Mouse (Mus musculus): ENCODE measurements at regions not wholly inside any gene's neighbourhood (a gene's known extent, or its start where the extent isn't known, plus 50 kb on each side); places are given as distances from the start of the nearest gene placed in this dataset.

DNA sequence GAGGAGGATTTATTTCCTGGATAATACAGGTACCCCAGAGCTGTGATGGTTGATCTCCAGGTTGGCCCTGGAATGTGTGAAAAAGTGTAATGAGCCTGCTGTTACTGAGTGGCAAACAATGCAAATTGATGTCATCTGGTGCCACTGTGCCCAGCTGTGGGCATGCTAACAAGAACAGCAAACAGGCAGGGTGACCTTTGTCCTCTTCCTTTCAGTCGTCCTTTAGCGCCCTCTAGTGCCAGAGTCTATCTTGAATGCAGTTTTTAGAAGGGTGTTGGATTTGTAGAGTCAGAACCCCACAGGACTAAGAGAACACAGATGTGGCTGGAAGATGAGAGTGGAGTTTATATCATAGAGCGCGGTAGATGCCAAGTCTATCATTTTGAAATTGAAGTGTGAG, 164.3 kb downstream of the Sdhaf3 start:
- peak; percentile 33 for TF ChIP-seq CTCF (IDR thresholded peaks at IDR 0.05; ENCODE audit: low read depth)
- Histone ChIP-seq H3K4me3 (ENCODE audit: low read depth, low read length) (no peak overlapping the region), H3K4me1 (ENCODE audit: insufficient read depth) (no peaks in the 10 kb centered on the region), H3K36me3 (ENCODE audit: insufficient read depth) (no peaks in the 10 kb centered on the region), H3K9me3 (ENCODE audit: low read depth, low read length) (no peaks in the 10 kb centered on the region), H3K9ac (no peak overlapping the region), H3K4me2 (no peak overlapping the region), H3K27ac (ENCODE audit: low read depth) (no peak overlapping the region), H3K27me3 (ENCODE audit: insufficient read depth, low read length) (no peaks in the 10 kb centered on the region)
- 34% methylated on average over 4 of the region's 4 CpGs for WGBS
- DNase-seq (peak; percentile 43), ATAC-seq (ENCODE audit: insufficient read depth) (no peak)

DNA sequence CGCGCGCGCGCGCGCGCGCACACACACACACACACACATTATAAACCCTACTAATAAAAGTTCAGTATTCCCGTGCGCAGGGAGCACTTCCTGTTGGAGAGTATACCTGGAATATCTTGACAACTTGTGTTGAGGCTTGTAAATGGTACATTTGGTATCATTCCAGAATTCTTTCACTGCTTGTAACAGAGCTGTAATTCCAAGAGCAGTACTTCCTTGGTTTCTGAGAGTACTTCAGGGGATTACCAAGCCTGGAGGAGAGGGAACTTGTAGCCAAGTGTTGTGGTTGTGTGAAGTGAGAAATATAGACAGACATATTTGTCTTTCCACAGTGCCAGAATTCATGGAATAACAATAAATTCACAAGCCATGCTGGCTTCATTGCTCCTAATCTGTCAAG, 177.2 kb downstream of the Sdhaf3 start:
- no peak overlapping the region for H3K9ac ChIP-seq
- H3K4me3 ChIP-seq (ENCODE audit: low read depth, low read length) = no peak overlapping the region
- no peaks in the 10 kb centered on the region for H3K27me3 ChIP-seq (ENCODE audit: insufficient read depth, low read length)
- no peak for TF ChIP-seq CTCF (IDR thresholded peaks at IDR 0.05; ENCODE audit: low read depth)
- H3K9me3 ChIP-seq (ENCODE audit: low read depth, low read length) = no peaks in the 10 kb centered on the region
- H3K36me3 ChIP-seq (ENCODE audit: insufficient read depth) = no peaks in the 10 kb centered on the region
- H3K27ac ChIP-seq (ENCODE audit: low read depth) = no peak overlapping the region
- no peak overlapping the region for H3K4me2 ChIP-seq
- DNase-seq (peak; percentile 3), ATAC-seq (ENCODE audit: insufficient read depth) (no peak)
- H3K4me1 ChIP-seq (ENCODE audit: insufficient read depth) = no peaks in the 10 kb centered on the region
- WGBS = 96% methylated on average over 11 of the region's 11 CpGs

DNA sequence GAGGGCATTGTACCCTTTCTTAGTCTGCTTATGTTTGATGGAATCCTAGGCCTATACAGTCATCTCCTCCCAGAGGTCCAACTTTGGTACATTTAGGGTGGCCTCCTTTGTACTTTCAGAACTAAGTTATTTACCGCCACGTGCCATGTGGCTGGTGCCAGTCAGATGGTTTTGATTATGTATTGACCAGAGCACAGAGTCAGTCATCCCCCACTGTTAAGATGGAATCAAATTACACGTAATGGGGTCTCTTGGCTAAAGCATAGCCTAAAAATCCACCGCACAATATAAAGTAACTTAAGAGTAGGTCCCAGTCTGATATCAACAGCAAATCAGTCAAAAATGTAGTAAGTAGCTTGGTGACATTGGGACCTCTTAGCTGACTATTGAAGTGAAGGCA, 178.3 kb downstream of the Sdhaf3 start:
- H3K36me3 ChIP-seq (ENCODE audit: insufficient read depth) = no peaks in the 10 kb centered on the region
- 75% methylated on average over 4 of the region's 4 CpGs for WGBS
- H3K4me1 ChIP-seq (ENCODE audit: insufficient read depth) = no peaks in the 10 kb centered on the region
- ATAC-seq (ENCODE audit: insufficient read depth) = no peak
- H3K9ac ChIP-seq = no peak overlapping the region
- H3K4me3 ChIP-seq (ENCODE audit: low read depth, low read length) = no peak overlapping the region
- no peak overlapping the region for H3K27ac ChIP-seq (ENCODE audit: low read depth)
- no peak overlapping the region for H3K4me2 ChIP-seq
- no peaks in the 10 kb centered on the region for H3K27me3 ChIP-seq (ENCODE audit: insufficient read depth, low read length)
- DNase-seq = no peak
- no peaks in the 10 kb centered on the region for H3K9me3 ChIP-seq (ENCODE audit: low read depth, low read length)
- TF ChIP-seq CTCF (IDR thresholded peaks at IDR 0.05; ENCODE audit: low read depth) = no peak

DNA sequence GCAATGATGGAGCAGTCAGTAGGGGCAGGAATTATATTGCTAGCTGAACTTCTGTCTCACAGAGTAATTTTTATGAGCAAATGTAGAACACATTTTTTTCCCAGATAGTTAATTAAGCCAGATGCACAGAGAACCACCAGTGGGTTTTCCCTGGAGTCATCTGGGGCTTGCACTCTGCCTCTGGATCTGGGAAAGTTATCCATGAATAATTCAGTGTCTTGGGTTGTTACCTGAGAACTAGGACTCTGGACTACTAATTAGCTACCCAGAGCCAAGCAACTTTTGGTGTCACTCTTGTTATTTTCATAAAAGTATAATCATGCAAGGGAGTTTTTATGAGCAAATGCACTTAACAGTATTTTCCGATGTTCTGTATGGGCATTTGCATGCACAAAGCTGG, 179.1 kb downstream of the Sdhaf3 start:
- no peaks in the 10 kb centered on the region for H3K27me3 ChIP-seq (ENCODE audit: insufficient read depth, low read length)
- H3K4me3 ChIP-seq (ENCODE audit: low read depth, low read length) = no peak overlapping the region
- H3K9ac ChIP-seq = no peak overlapping the region
- no peaks in the 10 kb centered on the region for H3K4me1 ChIP-seq (ENCODE audit: insufficient read depth)
- ATAC-seq (ENCODE audit: insufficient read depth) (no peak), DNase-seq (no peak)
- WGBS = 89% methylated on average over 1 of the region's 1 CpGs
- H3K36me3 ChIP-seq (ENCODE audit: insufficient read depth) = no peaks in the 10 kb centered on the region
- H3K9me3 ChIP-seq (ENCODE audit: low read depth, low read length) = no peaks in the 10 kb centered on the region
- TF ChIP-seq CTCF (IDR thresholded peaks at IDR 0.05; ENCODE audit: low read depth) = no peak
- no peak overlapping the region for H3K4me2 ChIP-seq
- no peak overlapping the region for H3K27ac ChIP-seq (ENCODE audit: low read depth)

DNA sequence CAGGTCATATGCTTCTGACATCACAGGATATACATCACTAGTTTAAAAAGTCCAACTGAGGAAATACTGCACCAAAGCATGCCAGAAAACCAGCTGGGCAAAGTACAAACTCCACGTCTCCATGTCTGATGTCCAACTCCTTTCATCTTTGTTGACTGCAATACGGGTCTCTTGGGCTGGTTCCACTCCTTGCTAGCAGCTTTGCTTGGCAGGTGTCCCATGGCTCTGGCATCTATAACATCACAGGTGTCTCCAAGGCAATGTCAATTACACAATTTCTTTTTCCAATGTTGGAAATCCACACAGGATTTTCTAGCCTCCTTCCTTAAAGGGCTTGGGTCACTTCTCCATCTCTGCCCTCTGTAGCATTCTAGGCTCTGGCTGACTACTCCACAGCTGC, 225.9 kb downstream of the Sdhaf3 start:
- H3K9me3 ChIP-seq (ENCODE audit: low read depth, low read length) = no peaks in the 10 kb centered on the region
- WGBS = 67% methylated on average over 2 of the region's 2 CpGs
- H3K4me1 ChIP-seq (ENCODE audit: insufficient read depth) = no peaks in the 10 kb centered on the region
- no peak overlapping the region for H3K4me2 ChIP-seq
- ATAC-seq (ENCODE audit: insufficient read depth) (no peak), DNase-seq (no peak)
- H3K9ac ChIP-seq = no peak overlapping the region
- no peak overlapping the region for H3K4me3 ChIP-seq (ENCODE audit: low read depth, low read length)
- no peaks in the 10 kb centered on the region for H3K27me3 ChIP-seq (ENCODE audit: insufficient read depth, low read length)
- H3K36me3 ChIP-seq (ENCODE audit: insufficient read depth) = no peaks in the 10 kb centered on the region
- no peak overlapping the region for H3K27ac ChIP-seq (ENCODE audit: low read depth)
- no peak for TF ChIP-seq CTCF (IDR thresholded peaks at IDR 0.05; ENCODE audit: low read depth)

DNA sequence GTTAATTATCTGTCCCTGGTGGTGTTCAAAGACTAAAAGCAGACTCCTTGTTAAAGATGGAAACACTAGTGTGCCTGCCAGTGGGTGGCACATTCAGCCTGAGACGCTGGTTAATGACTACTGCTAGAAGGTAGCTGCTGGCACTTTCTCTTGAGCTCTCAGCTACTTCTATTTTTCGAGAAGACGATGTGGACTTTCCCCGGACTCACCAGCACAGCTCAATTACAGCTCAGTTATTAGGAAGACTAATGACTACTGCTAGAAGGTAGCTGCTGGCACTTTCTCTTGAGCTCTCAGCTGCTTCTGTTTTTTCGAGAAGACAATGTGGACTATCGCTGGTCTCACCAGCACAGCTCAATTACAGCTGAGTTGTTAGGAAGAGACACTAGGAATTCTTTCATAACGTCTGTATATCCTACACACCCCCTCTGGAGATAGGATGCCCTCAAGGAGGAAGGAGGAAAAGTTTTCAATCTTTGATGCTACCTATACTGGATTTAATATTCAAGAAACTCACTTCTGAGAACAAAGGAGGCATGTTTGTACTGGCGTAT, 243.3 kb downstream of the Sdhaf3 start:
- WGBS = 56% methylated on average over 8 of the region's 8 CpGs
- DNase-seq = no peak
- Histone ChIP-seq H3K4me1 (ENCODE audit: insufficient read depth) (no peaks in the 10 kb centered on the region), H3K9me3 (ENCODE audit: low read depth, low read length) (no peaks in the 10 kb centered on the region), H3K27me3 (ENCODE audit: insufficient read depth, low read length) (no peaks in the 10 kb centered on the region), H3K27ac (ENCODE audit: low read depth) (no peak overlapping the region), H3K36me3 (ENCODE audit: insufficient read depth) (no peaks in the 10 kb centered on the region), H3K4me3 (ENCODE audit: low read depth, low read length) (no peak overlapping the region), H3K9ac (no peak overlapping the region), H3K4me2 (no peak overlapping the region)
- no peak for TF ChIP-seq CTCF (IDR thresholded peaks at IDR 0.05; ENCODE audit: low read depth)
- no peak for ATAC-seq (ENCODE audit: insufficient read depth)

DNA sequence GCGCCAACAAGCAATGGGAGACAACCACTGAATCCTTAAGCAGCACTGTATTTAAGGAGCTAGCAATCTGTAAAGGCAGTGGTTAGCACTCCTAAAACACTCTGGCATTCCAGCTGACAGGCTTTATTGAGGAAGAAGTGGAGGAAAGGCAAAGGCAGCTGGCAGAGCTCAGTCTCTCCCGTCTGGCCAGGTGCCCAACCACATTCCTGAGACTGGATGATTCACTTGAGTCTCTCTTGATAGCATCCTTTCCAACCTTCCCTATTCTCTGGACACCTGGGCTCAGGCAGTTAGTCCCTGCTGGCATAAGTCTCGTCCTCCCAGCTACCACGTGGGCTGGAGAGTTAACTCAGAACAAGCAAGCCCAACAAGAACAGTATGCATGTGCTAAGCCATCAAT, 260.1 kb downstream of the Sdhaf3 start:
- H3K9me3 ChIP-seq (ENCODE audit: low read depth, low read length) = no peaks in the 10 kb centered on the region
- WGBS = 36% methylated on average over 4 of the region's 4 CpGs
- H3K4me1 ChIP-seq (ENCODE audit: insufficient read depth) = no peaks in the 10 kb centered on the region
- H3K27me3 ChIP-seq (ENCODE audit: insufficient read depth, low read length) = no peaks in the 10 kb centered on the region
- H3K4me3 ChIP-seq (ENCODE audit: low read depth, low read length) = no peak overlapping the region
- H3K4me2 ChIP-seq = no peak overlapping the region
- DNase-seq = peak; percentile 55
- no peak for TF ChIP-seq CTCF (IDR thresholded peaks at IDR 0.05; ENCODE audit: low read depth)
- no peak overlapping the region for H3K9ac ChIP-seq
- peak; percentile 47; the same call in 1 of the 2 replicates for ATAC-seq (ENCODE audit: insufficient read depth)
- H3K36me3 ChIP-seq (ENCODE audit: insufficient read depth) = no peaks in the 10 kb centered on the region
- no peak overlapping the region for H3K27ac ChIP-seq (ENCODE audit: low read depth)

DNA sequence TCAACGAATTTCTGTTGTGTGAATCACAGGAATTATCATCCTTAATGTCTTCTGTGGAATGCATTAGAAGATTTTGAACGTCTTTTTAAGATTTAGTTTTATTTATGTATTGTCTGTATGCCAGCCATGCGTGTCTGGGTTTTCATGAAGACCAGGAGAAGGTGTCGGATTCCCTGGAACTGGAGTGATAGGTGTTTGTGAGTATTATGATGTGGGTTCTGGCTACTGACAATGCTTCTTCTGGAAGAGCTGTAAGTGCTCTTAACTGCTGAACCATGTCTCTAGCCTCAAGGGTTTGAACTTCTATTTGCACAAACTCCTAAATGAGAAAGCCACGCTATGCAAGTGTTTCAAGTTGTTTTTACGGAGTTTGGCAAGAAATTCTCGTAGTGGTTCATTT, 296.5 kb downstream of the Sdhaf3 start:
- no peak for DNase-seq
- no peak overlapping the region for H3K4me3 ChIP-seq (ENCODE audit: low read depth, low read length)
- H3K27ac ChIP-seq (ENCODE audit: low read depth) = no peak overlapping the region
- H3K9ac ChIP-seq = no peak overlapping the region
- no peaks in the 10 kb centered on the region for H3K36me3 ChIP-seq (ENCODE audit: insufficient read depth)
- no peak for TF ChIP-seq CTCF (IDR thresholded peaks at IDR 0.05; ENCODE audit: low read depth)
- H3K27me3 ChIP-seq (ENCODE audit: insufficient read depth, low read length) = no peaks in the 10 kb centered on the region
- H3K4me2 ChIP-seq = no peak overlapping the region
- no peaks in the 10 kb centered on the region for H3K9me3 ChIP-seq (ENCODE audit: low read depth, low read length)
- WGBS = 50% methylated on average over 7 of the region's 7 CpGs
- no peak for ATAC-seq (ENCODE audit: insufficient read depth)
- H3K4me1 ChIP-seq (ENCODE audit: insufficient read depth) = no peaks in the 10 kb centered on the region

Data from lung, embryonic 14.5 days (tissue).